Mouse (Mus musculus) CH12.LX (cell line): ENCODE results near the gene Angptl7. TPM values are rescaled to one million over a fixed set of nuclear protein-coding genes. Genes with fewer than 3 reads are reported as not detected.

Source experiments
- DNase-seq: peaks from one replicate; pipeline ENCODE4 v3.0.0-alpha.2; 2013; ENCODE audit errors: extremely low read depth
- H3K27ac ChIP-seq: 2 replicates; pipeline ENCODE4 v1.5.1; 2012; ENCODE audit warnings: low read depth, mild to moderate bottlenecking, control low read depth, moderate library complexity; ENCODE audit not compliant: insufficient read depth
- H3K27me3 ChIP-seq: replicated peaks from 2 replicates; pipeline ENCODE3; 2012; ENCODE audit warnings: inconsistent platforms
- H3K36me3 ChIP-seq, 2 experiments: replicated peaks in 1 of 2; 2 replicates each; pipeline versions ENCODE3 to v1.6.1; 2012; ENCODE audit warnings: inconsistent platforms in 1 of 2, low read length in 1 of 2, mild to moderate bottlenecking in 1 of 2, mixed read lengths in 1 of 2, moderate library complexity in 1 of 2; ENCODE audit not compliant: control insufficient read depth in 1 of 2, insufficient read depth in 1 of 2
- H3K4me1 ChIP-seq, 2 experiments: 2 replicates each; pipeline ENCODE4 v1.6.1; 2012; ENCODE audit warnings: inconsistent platforms in 1 of 2, moderate library complexity in 1 of 2; ENCODE audit not compliant: insufficient read depth in 2 of 2, control insufficient read depth in 1 of 2
- H3K4me2 ChIP-seq: 2 replicates; pipeline ENCODE4 v1.6.1; 2012; ENCODE audit warnings: low read depth, mild to moderate bottlenecking, control low read depth; ENCODE audit not compliant: poor library complexity, insufficient read depth, severe bottlenecking
- H3K4me3 ChIP-seq, 3 experiments: fragments of 150-350 bp in 1 of 3; sonication (generic) in 1 of 3; replicated peaks in 1 of 3; 2 replicates each; pipeline versions ENCODE3 to v1.5.1; 2011 to 2012; ENCODE audit warnings: low read depth in 2 of 3, low read length in 2 of 3, mild to moderate bottlenecking in 2 of 3, moderate library complexity in 2 of 3, control low read depth in 1 of 3, improper control_type of control experiment in 1 of 3, inconsistent platforms in 1 of 3, mixed read lengths in 1 of 3; ENCODE audit not compliant: poor library complexity in 1 of 3
- H3K79me2 ChIP-seq: replicated peaks from 2 replicates; pipeline ENCODE4 v1.6.1; 2012; ENCODE audit warnings: mild to moderate bottlenecking, moderate library complexity; ENCODE audit not compliant: control insufficient read depth, poor library complexity, insufficient read depth, severe bottlenecking; ENCODE audit errors: extremely low read depth
- H3K9ac ChIP-seq: 2 replicates; pipeline ENCODE4 v1.6.1; 2012; ENCODE audit warnings: low read depth, mild to moderate bottlenecking, control low read depth, moderate library complexity; ENCODE audit not compliant: insufficient read depth
- H3K9me3 ChIP-seq: replicated peaks from 2 replicates; pipeline ENCODE3; 2012; ENCODE audit warnings: low read length, inconsistent platforms, mixed read lengths
- BHLHE40 ChIP-seq: IDR thresholded peaks from 2 replicates; pipeline ENCODE4 v1.6.1; 2011; ENCODE audit warnings: mild to moderate bottlenecking, low read depth, low read length, improper control_type of control experiment
- CTCF ChIP-seq, 2 experiments: IDR thresholded peaks in 1 of 2; conservative IDR thresholded peaks in 1 of 2; 2 replicates each; pipeline ENCODE4 v1.5.1; 2011 to 2012; ENCODE audit warnings: low read depth in 2 of 2, low read length in 2 of 2, improper control_type of control experiment in 1 of 2, inconsistent platforms in 1 of 2, mild to moderate bottlenecking in 1 of 2, moderate library complexity in 1 of 2
- ELF1 ChIP-seq: IDR thresholded peaks from 2 replicates; pipeline ENCODE4 v1.6.1; 2014; ENCODE audit warnings: low read depth, mild to moderate bottlenecking, inconsistent platforms, low read length, improper control_type of control experiment
- EP300 ChIP-seq: IDR thresholded peaks from 2 replicates; pipeline ENCODE4 v1.6.1; 2011; ENCODE audit warnings: low read length, improper control_type of control experiment
- ETS1 ChIP-seq: conservative IDR thresholded peaks from 2 replicates; pipeline ENCODE4 v1.6.1; 2012; ENCODE audit warnings: low read depth, mild to moderate bottlenecking, inconsistent platforms, low read length, improper control_type of control experiment, moderate library complexity
- GABPA ChIP-seq: IDR thresholded peaks from 2 replicates; pipeline ENCODE4 v1.6.1; 2012; ENCODE audit warnings: low read depth, low read length, improper control_type of control experiment, inconsistent platforms; ENCODE audit not compliant: insufficient replicate concordance
- HCFC1 ChIP-seq: IDR thresholded peaks from 2 replicates; pipeline ENCODE4 v1.6.1; 2012; ENCODE audit warnings: low read depth, mild to moderate bottlenecking, inconsistent platforms, low read length, improper control_type of control experiment
- JUND ChIP-seq: conservative IDR thresholded peaks from 2 replicates; pipeline ENCODE4 v1.6.1; 2011; ENCODE audit warnings: low read depth, low read length, improper control_type of control experiment
- KAT2A ChIP-seq: IDR thresholded peaks from 2 replicates; pipeline ENCODE4 v1.6.1; 2012; ENCODE audit warnings: low read length, improper control_type of control experiment, inconsistent platforms; ENCODE audit not compliant: insufficient replicate concordance
- MAFK ChIP-seq: IDR thresholded peaks from 2 replicates; pipeline ENCODE4 v1.6.1; 2011; ENCODE audit warnings: low read length, improper control_type of control experiment; ENCODE audit not compliant: insufficient replicate concordance
- MAX ChIP-seq: IDR thresholded peaks from 2 replicates; pipeline ENCODE4 v1.6.1; 2011; ENCODE audit warnings: low read length, improper control_type of control experiment
- MEF2A ChIP-seq: IDR thresholded peaks from 2 replicates; pipeline ENCODE4 v1.6.1; 2014; ENCODE audit warnings: low read depth, mild to moderate bottlenecking, inconsistent platforms, low read length, improper control_type of control experiment, borderline replicate concordance
- MXI1 ChIP-seq: IDR thresholded peaks from 2 replicates; pipeline ENCODE4 v1.6.1; 2011; ENCODE audit warnings: mild to moderate bottlenecking, low read depth, low read length, improper control_type of control experiment
- MYC ChIP-seq: IDR thresholded peaks from 2 replicates; pipeline ENCODE4 v1.6.1; 2011; ENCODE audit warnings: low read depth, mild to moderate bottlenecking, improper control_type of control experiment, low read length
- NELFE ChIP-seq: IDR thresholded peaks from 2 replicates; pipeline ENCODE4 v1.6.1; 2011; ENCODE audit warnings: low read depth, low read length, improper control_type of control experiment
- PAX5 ChIP-seq: IDR thresholded peaks from 2 replicates; pipeline ENCODE4 v1.6.1; 2012; ENCODE audit warnings: low read length, inconsistent platforms, mixed read lengths
- POLR2AphosphoS2 ChIP-seq: IDR thresholded peaks from 2 replicates; pipeline ENCODE4 v1.6.1; 2011; ENCODE audit warnings: low read depth, low read length, improper control_type of control experiment
- RAD21 ChIP-seq: IDR thresholded peaks from 2 replicates; pipeline ENCODE4 v1.6.1; 2011; ENCODE audit warnings: low read depth, mild to moderate bottlenecking, low read length, improper control_type of control experiment, moderate library complexity
- SIN3A ChIP-seq: IDR thresholded peaks from 2 replicates; pipeline ENCODE4 v1.6.1; 2012; ENCODE audit warnings: low read length, improper control_type of control experiment, inconsistent platforms
- SMC3 ChIP-seq: IDR thresholded peaks from 2 replicates; pipeline ENCODE4 v1.6.1; 2011; ENCODE audit warnings: low read depth, low read length, improper control_type of control experiment
- TBP ChIP-seq: conservative IDR thresholded peaks from 2 replicates; pipeline ENCODE4 v1.6.1; 2011; ENCODE audit warnings: low read depth, low read length, improper control_type of control experiment
- TCF12 ChIP-seq: IDR thresholded peaks from 2 replicates; pipeline ENCODE4 v1.6.1; 2014; ENCODE audit warnings: low read depth, mild to moderate bottlenecking, inconsistent platforms, low read length, improper control_type of control experiment
- UBTF ChIP-seq: IDR thresholded peaks from 2 replicates; pipeline ENCODE4 v1.6.1; 2012; ENCODE audit warnings: low read depth, mild to moderate bottlenecking, inconsistent platforms, low read length, improper control_type of control experiment, moderate library complexity
- USF1 ChIP-seq: IDR thresholded peaks from 2 replicates; pipeline ENCODE4 v1.6.1; 2014; ENCODE audit warnings: low read depth, mild to moderate bottlenecking, inconsistent platforms, low read length, improper control_type of control experiment
- USF2 ChIP-seq: conservative IDR thresholded peaks from 2 replicates; pipeline ENCODE4 v1.6.1; 2011; ENCODE audit warnings: low read depth, low read length, improper control_type of control experiment
- ZC3H11A ChIP-seq: IDR thresholded peaks from 2 replicates; pipeline ENCODE4 v1.6.1; 2012; ENCODE audit warnings: low read depth, mild to moderate bottlenecking, inconsistent platforms, low read length, improper control_type of control experiment
- ZKSCAN1 ChIP-seq: IDR thresholded peaks from 2 replicates; pipeline ENCODE4 v1.6.1; 2012; ENCODE audit warnings: low read depth, inconsistent platforms, low read length, improper control_type of control experiment, borderline replicate concordance
- ZMIZ1 ChIP-seq: IDR thresholded peaks from 2 replicates; pipeline ENCODE4 v1.6.1; 2012; ENCODE audit warnings: low read depth, mild to moderate bottlenecking, inconsistent platforms, low read length, improper control_type of control experiment
- dilution Hi-C: fragments of 300-500 bp; cut with MboI; formaldehyde crosslinking; loops from 2 replicates; pipeline ENCODE4 v1.14.3; 2020; ENCODE audit warnings: low sequenced_read_pairs; ENCODE audit not compliant: extremely low pct_unique_long_range_greater_than_20kb, extremely low pct_ligation_motif_present
- in situ Hi-C: fragments of 300-500 bp; cut with MboI; formaldehyde crosslinking; loops from 3 replicates; pipeline ENCODE4 v1.14.3; 2019; ENCODE audit warnings: low sequenced_read_pairs, low pct_ligation_motif_present, low pct_unique_long_range_greater_than_20kb, mixed read lengths
- polyA plus RNA-seq: library from polyadenylated mRNA; unstranded; fragments of >175 nt; gene quantifications from 2 replicates; pipeline ENCODE4 v1.2.1, GENCODE M21; 2012; ENCODE audit warnings: low read depth; ENCODE audit not compliant: insufficient read length
- total RNA-seq, 2 experiments: library from RNA; depleted of rRNA; stranded (reverse); fragments of 300-350 nt in 1 of 2; fragments of >200 nt in 1 of 2; gene quantifications; 2 replicates each; pipeline ENCODE4 v1.2.3; 2012 to 2014

Angptl7 gene
- total and polyA plus RNA-seq, 3 experiments: 0.14 TPM; not detected in 2

DNA sequence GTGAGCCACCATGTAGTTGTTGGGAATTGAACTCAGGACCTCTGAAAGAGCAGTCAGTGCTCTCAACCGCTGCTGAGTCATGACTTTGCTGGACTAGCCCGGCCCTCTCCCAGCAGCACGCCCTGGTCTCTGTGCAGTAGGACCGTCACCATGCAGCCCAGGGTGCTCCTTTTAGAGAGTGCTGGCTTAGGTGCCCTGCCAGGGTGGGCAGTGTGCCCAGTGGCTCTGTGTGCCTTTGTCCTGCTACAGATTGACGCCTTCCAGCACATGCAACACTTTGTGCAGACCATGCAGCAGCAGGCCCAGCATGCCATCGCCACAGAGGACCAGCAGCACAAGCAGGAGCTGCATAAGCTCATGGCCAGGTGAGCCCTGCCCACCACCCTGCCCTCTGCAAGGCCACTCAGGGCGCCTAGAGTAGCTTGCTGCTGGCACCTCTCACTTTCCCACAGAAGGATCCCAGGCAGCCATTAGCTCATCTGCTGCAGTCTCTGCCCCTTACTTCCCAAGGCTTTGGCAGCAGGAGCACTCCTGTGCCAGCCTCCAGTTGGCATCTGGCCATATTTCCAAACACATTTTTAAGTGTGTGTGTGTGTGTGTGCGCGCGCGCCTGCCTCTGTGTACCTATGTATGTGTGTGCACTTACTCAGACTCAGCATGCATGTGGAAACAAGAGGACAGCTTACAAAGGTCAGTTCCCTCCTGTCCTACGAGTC lies 33.5 kb upstream of the Angptl7 start:
- no peaks in the 10 kb centered on the region for H3K79me2 ChIP-seq
- no peak overlapping the region for H3K9ac ChIP-seq
- in situ Hi-C loops: no loop called here
- peaks cover 74 to 91% of the 10 kb centered on the region in 2 experiments for H3K36me3 ChIP-seq
- no peak for DNase-seq
- H3K4me2 ChIP-seq: no peak overlapping the region
- H3K4me3 ChIP-seq: no peak overlapping the region
- H3K27me3 ChIP-seq: no peaks in the 10 kb centered on the region
- TF ChIP-seq USF2: no peak
- TF ChIP-seq PAX5: no peak
- TF ChIP-seq TBP: no peak
- no peak for TF ChIP-seq EP300
- TF ChIP-seq RAD21: no peak
- TF ChIP-seq GABPA: no peak
- TF ChIP-seq ETS1: no peak
- no peak for TF ChIP-seq JUND
- TF ChIP-seq MAX: no peak
- TF ChIP-seq TCF12: no peak
- no peak for TF ChIP-seq ELF1
- no peak for TF ChIP-seq NELFE
- no peak for TF ChIP-seq BHLHE40
- no peak for TF ChIP-seq MAFK
- no peak for TF ChIP-seq SIN3A
- no peak for TF ChIP-seq ZKSCAN1
- no peak for TF ChIP-seq HCFC1
- no peak for TF ChIP-seq POLR2AphosphoS2
- no peak for TF ChIP-seq MXI1
- no peaks in the 10 kb centered on the region for H3K4me1 ChIP-seq
- H3K27ac ChIP-seq: no peak overlapping the region
- dilution Hi-C loops: no loop called here
- H3K9me3 ChIP-seq: no peaks in the 10 kb centered on the region

DNA sequence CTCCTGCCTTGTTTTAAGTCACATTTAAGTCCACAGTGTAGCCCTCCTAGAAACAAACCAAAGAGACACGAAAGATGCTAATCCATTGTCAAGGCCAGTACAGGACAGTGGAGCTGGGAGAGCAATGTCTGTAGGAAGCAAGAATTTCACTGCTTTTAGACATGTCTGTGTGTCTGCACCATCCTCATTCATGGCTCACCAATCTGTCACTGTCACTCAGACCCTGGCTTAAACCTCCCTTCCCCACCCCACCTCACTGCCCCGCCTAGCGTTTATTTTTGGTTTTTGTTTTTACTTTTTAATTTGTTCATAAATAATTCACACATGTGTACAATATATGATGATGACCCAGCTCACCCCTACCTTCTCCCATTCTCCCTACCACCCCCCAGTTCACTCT lies 32.3 kb upstream of the Angptl7 start:
- in situ Hi-C loops (no loop called here), dilution Hi-C loops (no loop called here)
- H3K36me3 ChIP-seq: peaks cover 65 to 87% of the 10 kb centered on the region in 2 experiments

More for the DNA sequence above, 32.3 kb upstream of the Angptl7 start:
- no peak for DNase-seq
- no peaks in the 10 kb centered on the region for H3K79me2 ChIP-seq
- no peaks in the 10 kb centered on the region for H3K27me3 ChIP-seq
- H3K9ac ChIP-seq: no peak overlapping the region
- no peak overlapping the region for H3K4me3 ChIP-seq
- no peak overlapping the region for H3K4me2 ChIP-seq
- no peaks in the 10 kb centered on the region for H3K9me3 ChIP-seq
- no peak for TF ChIP-seq CTCF (conservative IDR thresholded peaks at IDR 0.05 in 1 of 2, IDR thresholded peaks at IDR 0.05 in 1 of 2; ENCODE audit: low read depth in 2 of 2, low read length in 2 of 2)
- TF ChIP-seq SMC3: no peak
- no peak for TF ChIP-seq GABPA
- TF ChIP-seq POLR2AphosphoS2: no peak
- no peak for TF ChIP-seq TCF12
- no peak for TF ChIP-seq ZMIZ1
- TF ChIP-seq KAT2A: no peak
- no peak for TF ChIP-seq MXI1
- TF ChIP-seq MYC: no peak
- no peak for TF ChIP-seq ELF1
- TF ChIP-seq BHLHE40: no peak
- TF ChIP-seq MEF2A: no peak
- TF ChIP-seq HCFC1: no peak
- no peak for TF ChIP-seq ZC3H11A
- TF ChIP-seq NELFE: no peak
- no peak for TF ChIP-seq USF1
- TF ChIP-seq JUND: no peak
- no peak for TF ChIP-seq UBTF
- no peak for TF ChIP-seq MAFK
- TF ChIP-seq TBP: no peak
- no peaks in the 10 kb centered on the region for H3K4me1 ChIP-seq
- no peak overlapping the region for H3K27ac ChIP-seq
